Comparison of ENCODE assay signal across 20 mouse cellular contexts in genomic region chr3:51604489-51604888, GRCm38 (mm10). TPM values are rescaled to one million over a fixed set of nuclear protein-coding genes. Genes with fewer than 3 reads are reported as not detected.
DNase-seq lines count a peak whose midpoint lies in the region; ATAC-seq lines count a peak whose summit lies in the region.
"Had no signal": no experiment of that assay in that cellular context is flagged by ENCODE, and none has a peak within 500 bp of the region (broad histone marks: within the 10 kb centered on the region; RNA-seq: fewer than 3 reads in every experiment).

No protein-coding gene starts in this region.

- H3K27ac ChIP-seq in forebrain, embryonic 12.5 days = 0 out of 2 replicates have a peak overlapping the region, but pooled peaks have one; percentile 53
- no peak overlapping the region for H3K27ac ChIP-seq in forebrain, embryonic 11.5 days (ENCODE audit: low read depth, low read length)
- peak overlapping the region; percentile 31; the same call in 1 of the 2 replicates for H3K27ac ChIP-seq in hindbrain, embryonic 16.5 days (ENCODE audit: low read depth, low read length)
- no peak overlapping the region for H3K27ac ChIP-seq in hindbrain, embryonic 10.5 days
- no peak overlapping the region for H3K27ac ChIP-seq in embryonic facial prominence, embryonic 10.5 days (replicated peaks)
- H3K27ac ChIP-seq: embryonic facial prominence, embryonic 12.5 days; hindbrain, embryonic 14.5 days; intestine, embryonic 15.5 days; kidney, postnatal 0 days; liver, embryonic 14.5 days; macrophage; neural tube, embryonic 12.5 days; stomach, postnatal 0 days had no signal

- no peaks in the 10 kb centered on the region for H3K36me3 ChIP-seq in forebrain, embryonic 12.5 days (replicated peaks)
- no peaks in the 10 kb centered on the region for H3K36me3 ChIP-seq in forebrain, embryonic 11.5 days (ENCODE audit: control insufficient read depth, insufficient read depth, low read length)
- no peaks in the 10 kb centered on the region for H3K36me3 ChIP-seq in hindbrain, embryonic 16.5 days (ENCODE audit: control insufficient read depth, insufficient read depth, low read length)
- no peaks in the 10 kb centered on the region for H3K36me3 ChIP-seq in hindbrain, embryonic 10.5 days
- no peaks in the 10 kb centered on the region for H3K36me3 ChIP-seq in embryonic facial prominence, embryonic 10.5 days (replicated peaks)
- H3K36me3 ChIP-seq: embryonic facial prominence, embryonic 12.5 days; G1E; intestine, embryonic 15.5 days; neural tube, embryonic 12.5 days had no signal

- WGBS in forebrain, embryonic 12.5 days = 92% methylated on average over 3 of the region's 3 CpGs
- 77% methylated on average over 3 of the region's 3 CpGs for WGBS in forebrain, embryonic 11.5 days
- 86% methylated on average over 3 of the region's 3 CpGs for WGBS in hindbrain, embryonic 16.5 days
- WGBS in hindbrain, embryonic 10.5 days = 92% methylated on average over 3 of the region's 3 CpGs
- WGBS in embryonic facial prominence, embryonic 10.5 days = 89% methylated on average over 3 of the region's 3 CpGs

- DNase-seq in forebrain, embryonic 11.5 days (ENCODE audit: low spot score) = no peak
- DNase-seq in hindbrain, embryonic 10.5 days (ENCODE audit: low spot score) = no peak
- no peak for DNase-seq in embryonic facial prominence, embryonic 10.5 days (ENCODE audit: low spot score)
- no peak for DNase-seq in right cerebral cortex, postnatal 25 days
- DNase-seq: liver; lung, adult 2 months; thymus, adult 18-20 months had no signal

- no peaks in the 10 kb centered on the region for H3K9me3 ChIP-seq in forebrain, embryonic 12.5 days
- no peaks in the 10 kb centered on the region for H3K9me3 ChIP-seq in forebrain, embryonic 11.5 days (ENCODE audit: control insufficient read depth, low read length)
- H3K9me3 ChIP-seq in hindbrain, embryonic 16.5 days (ENCODE audit: control insufficient read depth, low read length) = no peaks in the 10 kb centered on the region
- no peaks in the 10 kb centered on the region for H3K9me3 ChIP-seq in hindbrain, embryonic 10.5 days
- no peaks in the 10 kb centered on the region for H3K9me3 ChIP-seq in embryonic facial prominence, embryonic 10.5 days
- H3K9me3 ChIP-seq: embryonic facial prominence, embryonic 12.5 days; G1E; intestine, embryonic 15.5 days; neural tube, embryonic 12.5 days had no signal

- no peak overlapping the region for H3K4me3 ChIP-seq in forebrain, embryonic 12.5 days (replicated peaks)
- H3K4me3 ChIP-seq in forebrain, embryonic 11.5 days (ENCODE audit: low read depth, low read length) = no peak overlapping the region
- H3K4me3 ChIP-seq in hindbrain, embryonic 16.5 days (ENCODE audit: low read length) = no peak overlapping the region
- H3K4me3 ChIP-seq in hindbrain, embryonic 10.5 days = no peak overlapping the region
- H3K4me3 ChIP-seq in embryonic facial prominence, embryonic 10.5 days = no peak overlapping the region
- H3K4me3 ChIP-seq: embryonic facial prominence, embryonic 12.5 days; intestine, embryonic 15.5 days; neural tube, embryonic 12.5 days had no signal

- no peak overlapping the region for H3K9ac ChIP-seq in forebrain, embryonic 12.5 days
- H3K9ac ChIP-seq in forebrain, embryonic 11.5 days (ENCODE audit: low read length) = no peak overlapping the region
- H3K9ac ChIP-seq in hindbrain, embryonic 16.5 days (ENCODE audit: low read depth, low read length) = no peak overlapping the region
- H3K9ac ChIP-seq: embryonic facial prominence, embryonic 12.5 days; hindbrain, embryonic 14.5 days; intestine, embryonic 15.5 days; liver, embryonic 14.5 days; neural tube, embryonic 12.5 days had no signal

- H3K4me1 ChIP-seq in forebrain, embryonic 12.5 days = no peaks in the 10 kb centered on the region; the same call in 1 of the 2 replicates
- no peaks in the 10 kb centered on the region for H3K4me1 ChIP-seq in forebrain, embryonic 11.5 days (replicated peaks; ENCODE audit: control insufficient read depth, insufficient read depth, low read length)
- H3K4me1 ChIP-seq in hindbrain, embryonic 16.5 days (ENCODE audit: control insufficient read depth, insufficient read depth, low read depth, low read length) = peaks cover 3% of the 10 kb centered on the region; the same call in 1 of the 2 replicates
- no peaks in the 10 kb centered on the region for H3K4me1 ChIP-seq in hindbrain, embryonic 10.5 days (replicated peaks)
- no peaks in the 10 kb centered on the region for H3K4me1 ChIP-seq in embryonic facial prominence, embryonic 10.5 days
- H3K4me1 ChIP-seq: embryonic facial prominence, embryonic 12.5 days; intestine, embryonic 15.5 days; neural tube, embryonic 12.5 days had no signal

- no peak overlapping the region for H3K4me2 ChIP-seq in forebrain, embryonic 12.5 days
- no peak overlapping the region for H3K4me2 ChIP-seq in forebrain, embryonic 11.5 days (ENCODE audit: low read depth, low read length, severe bottlenecking)
- H3K4me2 ChIP-seq in hindbrain, embryonic 16.5 days (ENCODE audit: low read length) = no peak overlapping the region
- H3K4me2 ChIP-seq: embryonic facial prominence, embryonic 12.5 days; hindbrain, embryonic 14.5 days; intestine, embryonic 15.5 days; neural tube, embryonic 12.5 days had no signal

- ATAC-seq in forebrain, embryonic 12.5 days (ENCODE audit: low FRiP score) = no peak
- no peak for ATAC-seq in forebrain, embryonic 11.5 days (replicated peaks; ENCODE audit: low FRiP score)
- ATAC-seq in hindbrain, embryonic 16.5 days = no peak
- peak; percentile 59 for ATAC-seq in common myeloid progenitor, adult 5-6 weeks (replicated peaks; ENCODE audit: low read depth, poor library complexity, severe bottlenecking)
- peak; percentile 76 for ATAC-seq in granulocyte monocyte progenitor cell, adult 5-6 weeks (replicated peaks; ENCODE audit: poor library complexity, severe bottlenecking)
- ATAC-seq: intestine, embryonic 15.5 days had no signal

- H3K27me3 ChIP-seq in forebrain, embryonic 12.5 days = no peaks in the 10 kb centered on the region
- H3K27me3 ChIP-seq in forebrain, embryonic 11.5 days (ENCODE audit: control insufficient read depth, insufficient read depth, low read length) = no peaks in the 10 kb centered on the region
- no peaks in the 10 kb centered on the region for H3K27me3 ChIP-seq in hindbrain, embryonic 16.5 days (replicated peaks; ENCODE audit: control insufficient read depth, insufficient read depth, low read length)
- H3K27me3 ChIP-seq in hindbrain, embryonic 10.5 days (ENCODE audit: insufficient read depth, poor library complexity, severe bottlenecking) = no peaks in the 10 kb centered on the region
- H3K27me3 ChIP-seq in embryonic facial prominence, embryonic 10.5 days (replicated peaks; ENCODE audit: low read depth, poor library complexity, severe bottlenecking) = no peaks in the 10 kb centered on the region
- H3K27me3 ChIP-seq: embryonic facial prominence, embryonic 12.5 days; intestine, embryonic 15.5 days; neural tube, embryonic 12.5 days had no signal

RNA-seq across cellular contexts. Expression of gene Setd7, which starts 43.8 kb away (rescaled TPM):
- polyA plus RNA-seq in forebrain, embryonic 12.5 days (2016; fragmentation: Nextera tagmentation; extraction: Ambion mirVana) = 4.4 and 5.5 TPM in 2 replicates
- polyA plus RNA-seq in forebrain, embryonic 11.5 days (2014; fragmentation: Nextera tagmentation; extraction: Ambion mirVana) = 4.3 and 4.6 TPM in 2 replicates
- polyA plus RNA-seq in hindbrain, embryonic 16.5 days (2015; fragmentation: Nextera tagmentation; extraction: Ambion mirVana) = 2.1 and 2.7 TPM in 2 replicates
- 3.0 and 3.2 TPM in 2 replicates for polyA plus RNA-seq in hindbrain, embryonic 10.5 days (2016; fragmentation: Nextera tagmentation; extraction: Ambion mirVana)
- 23.2 and 29.5 TPM in 2 replicates for total RNA-seq in common myeloid progenitor, adult 5-6 weeks (2017)
- total RNA-seq in granulocyte monocyte progenitor cell, adult 5-6 weeks (2014; fragmentation: Nextera tagmentation) = 37.3 and 41.6 TPM in 2 replicates
- total RNA-seq in granulocyte monocyte progenitor cell, adult 5-6 weeks (2017) = 26.5 and 29.9 TPM in 2 replicates
- polyA plus RNA-seq in embryonic facial prominence, embryonic 10.5 days (2016; fragmentation: Nextera tagmentation; extraction: Ambion mirVana) = 4.2 and 5.1 TPM in 2 replicates

RNA-seq across cellular contexts. Expression of gene Mgst2, which starts 55.7 kb away (rescaled TPM):
- polyA plus RNA-seq in forebrain, embryonic 12.5 days (2016; fragmentation: Nextera tagmentation; extraction: Ambion mirVana) = 0.40 TPM in 1 of 2 replicates, not detected in the other
- polyA plus RNA-seq in forebrain, embryonic 11.5 days (2014; fragmentation: Nextera tagmentation; extraction: Ambion mirVana) = 0.28 TPM in 1 of 2 replicates, not detected in the other
- 0.33 and 0.40 TPM in 2 replicates for polyA plus RNA-seq in hindbrain, embryonic 16.5 days (2015; fragmentation: Nextera tagmentation; extraction: Ambion mirVana)
- 0.42 TPM in 1 of 2 replicates, not detected in the other for polyA plus RNA-seq in hindbrain, embryonic 10.5 days (2016; fragmentation: Nextera tagmentation; extraction: Ambion mirVana)
- total RNA-seq in common myeloid progenitor, adult 5-6 weeks (2017) = 2.3 and 9.9 TPM in 2 replicates
- total RNA-seq in granulocyte monocyte progenitor cell, adult 5-6 weeks (2014; fragmentation: Nextera tagmentation) = 119 and 127 TPM in 2 replicates
- 38.6 and 72.3 TPM in 2 replicates for total RNA-seq in granulocyte monocyte progenitor cell, adult 5-6 weeks (2017)
- polyA plus RNA-seq in embryonic facial prominence, embryonic 10.5 days (2016; fragmentation: Nextera tagmentation; extraction: Ambion mirVana) = 0.61 and 0.74 TPM in 2 replicates

Comparison
In these comparisons a context has a peak if more than half of its experiments do, and no peak if none do; other contexts are left out.
1. H3K27ac ChIP-seq: peak in forebrain, embryonic 12.5 days (single experiment) and hindbrain, embryonic 16.5 days (single experiment); none in forebrain, embryonic 11.5 days (single experiment), hindbrain, embryonic 10.5 days (single experiment) and embryonic facial prominence, embryonic 10.5 days (single experiment).
2. ATAC-seq: peak in common myeloid progenitor, adult 5-6 weeks (single experiment) and granulocyte monocyte progenitor cell, adult 5-6 weeks (single experiment); none in forebrain, embryonic 12.5 days (single experiment), forebrain, embryonic 11.5 days (single experiment) and hindbrain, embryonic 16.5 days (single experiment).